7 mouse cellular contexts compared by ENCODE assay signal in the genomic region with DNA sequence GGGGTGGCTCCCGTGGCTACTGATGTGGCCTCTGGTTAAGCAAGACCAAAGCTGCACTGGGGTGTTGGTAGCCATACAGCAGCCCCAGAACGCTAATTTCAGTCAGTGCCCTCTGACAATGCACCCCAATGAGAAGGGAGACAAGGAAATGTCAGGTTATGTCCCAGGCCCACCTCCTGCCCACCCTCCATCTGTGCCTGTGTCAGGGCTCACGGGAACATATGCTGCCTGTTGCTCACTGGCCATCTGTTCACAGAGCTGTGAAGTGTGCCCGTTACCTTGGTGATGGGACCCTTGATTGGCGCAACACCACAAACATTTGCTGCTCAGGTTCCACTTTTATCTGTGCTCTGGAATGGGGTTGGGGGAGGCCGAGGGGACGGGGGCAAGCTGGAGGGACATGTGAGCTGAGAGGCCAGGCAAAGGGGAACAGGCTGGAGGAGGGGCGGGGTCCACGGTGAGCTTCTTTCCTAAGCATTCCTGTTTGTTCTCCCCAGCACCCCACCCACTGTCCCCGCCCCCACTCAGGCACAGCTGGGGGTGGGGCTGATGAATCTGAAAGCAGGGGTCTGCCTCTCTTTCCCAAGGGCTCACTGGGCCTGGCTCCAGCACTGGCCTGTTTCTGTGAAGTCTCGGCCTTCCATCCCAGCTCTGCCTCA. TPM values are rescaled to one million over a fixed set of nuclear protein-coding genes. Genes with fewer than 3 reads are reported as not detected.
A peak's percentile ranks its signal among the peaks of the same experiment; 100 is the strongest.
DNase-seq lines count a peak whose midpoint lies in the region; ATAC-seq and TF ChIP-seq lines count a peak whose summit lies in the region.

No protein-coding gene starts in this region.

- H3K27ac ChIP-seq in lung, embryonic 15.5 days, result no peak overlapping the region
- H3K27ac ChIP-seq in hindbrain, embryonic 16.5 days (ENCODE audit: low read depth, low read length), result no peak overlapping the region
- H3K27ac ChIP-seq in liver, embryonic 16.5 days (ENCODE audit: low read length), result no peak overlapping the region
- no peak overlapping the region for H3K27ac ChIP-seq in stomach, postnatal 0 days (replicated peaks)

- 11% methylated on average over 11 of the region's 11 CpGs for WGBS in lung, embryonic 15.5 days
- WGBS in hindbrain, embryonic 16.5 days, result 6% methylated on average over 11 of the region's 11 CpGs
- WGBS in liver, embryonic 16.5 days (ENCODE audit: insufficient replicate concordance), result 28% methylated on average over 11 of the region's 11 CpGs
- WGBS in stomach, postnatal 0 days, result 13% methylated on average over 11 of the region's 11 CpGs

- H3K9me3 ChIP-seq in lung, embryonic 15.5 days, result no peaks in the 10 kb centered on the region
- no peaks in the 10 kb centered on the region for H3K9me3 ChIP-seq in hindbrain, embryonic 16.5 days (ENCODE audit: control insufficient read depth, low read length)
- H3K9me3 ChIP-seq in liver, embryonic 16.5 days (replicated peaks; ENCODE audit: control insufficient read depth, low read length), result no peaks in the 10 kb centered on the region
- H3K9me3 ChIP-seq in stomach, postnatal 0 days (ENCODE audit: control insufficient read depth, low read length), result no peaks in the 10 kb centered on the region

- no peak overlapping the region for H3K4me3 ChIP-seq in lung, embryonic 15.5 days
- H3K4me3 ChIP-seq in hindbrain, embryonic 16.5 days (ENCODE audit: low read length), result no peak overlapping the region
- H3K4me3 ChIP-seq in liver, embryonic 16.5 days (ENCODE audit: low read depth, low read length), result no peak overlapping the region
- no peak overlapping the region for H3K4me3 ChIP-seq in stomach, postnatal 0 days (ENCODE audit: low read depth, low read length)

- ATAC-seq in lung, embryonic 15.5 days (ENCODE audit: borderline replicate concordance, extremely low read depth, low FRiP score, low TSS enrichment), result peak; percentile 79; the same call in 1 of the 2 replicates
- peak; percentile 93 for ATAC-seq in hindbrain, embryonic 16.5 days
- ATAC-seq in liver, embryonic 16.5 days (ENCODE audit: low read depth), result peak; percentile 55
- ATAC-seq in stomach, postnatal 0 days (ENCODE audit: low FRiP score, low TSS enrichment), result peak; percentile 56

- no peak for TF ChIP-seq EP300 in stomach, postnatal 0 days (optimal IDR thresholded peaks at IDR 0.05)

- H3K9ac ChIP-seq in lung, embryonic 15.5 days, result no peak overlapping the region
- no peak overlapping the region for H3K9ac ChIP-seq in hindbrain, embryonic 16.5 days (ENCODE audit: low read depth, low read length)
- no peak overlapping the region for H3K9ac ChIP-seq in liver, embryonic 16.5 days (ENCODE audit: low read depth, low read length)
- 0 out of 2 replicates have a peak overlapping the region, but pooled peaks have one; percentile 18 for H3K9ac ChIP-seq in stomach, postnatal 0 days (ENCODE audit: low read length)

- no peak for TF ChIP-seq CTCF in stomach, postnatal 0 days (IDR thresholded peaks at IDR 0.05; ENCODE audit: low read depth)

- H3K4me2 ChIP-seq in lung, embryonic 15.5 days, result peak overlapping the region; percentile 43
- H3K4me2 ChIP-seq in hindbrain, embryonic 16.5 days (ENCODE audit: low read length), result peak overlapping the region; percentile 20; the same call in 1 of the 2 replicates
- no peak overlapping the region for H3K4me2 ChIP-seq in liver, embryonic 16.5 days (ENCODE audit: low read depth, low read length)
- H3K4me2 ChIP-seq in stomach, postnatal 0 days (replicated peaks; ENCODE audit: low read depth), result no peak overlapping the region

- no peak for DNase-seq in lung, postnatal 36 days
- DNase-seq in embryo, embryonic 9.5 days (ENCODE audit: extremely low spot score), result peak; percentile 85
- DNase-seq in stomach, postnatal 0 days (ENCODE audit: low spot score), result peak; percentile 31
- DNase-seq in urinary bladder, postnatal 36 days (ENCODE audit: low spot score in 2 of 2), result no peak

- peaks cover 12% of the 10 kb centered on the region for H3K4me1 ChIP-seq in lung, embryonic 15.5 days
- H3K4me1 ChIP-seq in hindbrain, embryonic 16.5 days (ENCODE audit: control insufficient read depth, insufficient read depth, low read depth, low read length), result peaks cover 6% of the 10 kb centered on the region
- peaks cover 9% of the 10 kb centered on the region; the same call in 1 of the 2 replicates for H3K4me1 ChIP-seq in liver, embryonic 16.5 days (ENCODE audit: control insufficient read depth, low read depth, low read length)
- no peaks in the 10 kb centered on the region for H3K4me1 ChIP-seq in stomach, postnatal 0 days (replicated peaks; ENCODE audit: control insufficient read depth, insufficient read depth)

- no peaks in the 10 kb centered on the region for H3K27me3 ChIP-seq in lung, embryonic 15.5 days
- no peaks in the 10 kb centered on the region for H3K27me3 ChIP-seq in hindbrain, embryonic 16.5 days (replicated peaks; ENCODE audit: control insufficient read depth, insufficient read depth, low read length)
- H3K27me3 ChIP-seq in liver, embryonic 16.5 days (ENCODE audit: control insufficient read depth, insufficient read depth, low read depth, low read length), result no peaks in the 10 kb centered on the region
- H3K27me3 ChIP-seq in stomach, postnatal 0 days (ENCODE audit: control insufficient read depth, insufficient read depth, low read length), result no peaks in the 10 kb centered on the region

- no peaks in the 10 kb centered on the region for H3K36me3 ChIP-seq in lung, embryonic 15.5 days
- H3K36me3 ChIP-seq in hindbrain, embryonic 16.5 days (ENCODE audit: control insufficient read depth, insufficient read depth, low read length), result no peaks in the 10 kb centered on the region
- H3K36me3 ChIP-seq in liver, embryonic 16.5 days (ENCODE audit: control insufficient read depth, insufficient read depth), result no peaks in the 10 kb centered on the region
- H3K36me3 ChIP-seq in stomach, postnatal 0 days (ENCODE audit: control insufficient read depth, insufficient read depth, low read length), result no peaks in the 10 kb centered on the region

RNA-seq across cellular contexts. Expression of a gene that starts 44.6 kb away (rescaled TPM):
- polyA plus RNA-seq in lung, embryonic 15.5 days (2015; fragmentation: Nextera tagmentation; extraction: Ambion mirVana), result 26.1 and 26.8 TPM in 2 replicates
- 45.8 and 48.0 TPM in 2 replicates for polyA plus RNA-seq in hindbrain, embryonic 16.5 days (2015; fragmentation: Nextera tagmentation; extraction: Ambion mirVana)
- 7.8 and 8.0 TPM in 2 replicates for polyA plus RNA-seq in liver, embryonic 16.5 days (2015; fragmentation: Nextera tagmentation; extraction: Ambion mirVana)
- 10.0 and 12.1 TPM in 2 replicates for polyA plus RNA-seq in stomach, postnatal 0 days (2015; fragmentation: Nextera tagmentation; extraction: Ambion mirVana)

RNA-seq across cellular contexts. Expression of a gene that starts 59.0 kb away (rescaled TPM):
- 262 and 270 TPM in 2 replicates for polyA plus RNA-seq in lung, embryonic 15.5 days (2015; fragmentation: Nextera tagmentation; extraction: Ambion mirVana)
- 227 and 248 TPM in 2 replicates for polyA plus RNA-seq in hindbrain, embryonic 16.5 days (2015; fragmentation: Nextera tagmentation; extraction: Ambion mirVana)
- polyA plus RNA-seq in liver, embryonic 16.5 days (2015; fragmentation: Nextera tagmentation; extraction: Ambion mirVana), result 108 and 120 TPM in 2 replicates
- 221 and 222 TPM in 2 replicates for polyA plus RNA-seq in stomach, postnatal 0 days (2015; fragmentation: Nextera tagmentation; extraction: Ambion mirVana)

RNA-seq across cellular contexts. Expression of a gene that starts 59.1 kb away (rescaled TPM):
- polyA plus RNA-seq in lung, embryonic 15.5 days (2015; fragmentation: Nextera tagmentation; extraction: Ambion mirVana), result 46.5 and 48.7 TPM in 2 replicates
- 51.1 and 52.6 TPM in 2 replicates for polyA plus RNA-seq in hindbrain, embryonic 16.5 days (2015; fragmentation: Nextera tagmentation; extraction: Ambion mirVana)
- 17.1 and 17.3 TPM in 2 replicates for polyA plus RNA-seq in liver, embryonic 16.5 days (2015; fragmentation: Nextera tagmentation; extraction: Ambion mirVana)
- polyA plus RNA-seq in stomach, postnatal 0 days (2015; fragmentation: Nextera tagmentation; extraction: Ambion mirVana), result 19.0 and 20.5 TPM in 2 replicates

Comparison
In these comparisons a context has a peak if more than half of its experiments do, and no peak if none do; other contexts are left out.
1. H3K4me2 ChIP-seq: peak in lung, embryonic 15.5 days (single experiment) and hindbrain, embryonic 16.5 days (single experiment); none in liver, embryonic 16.5 days (single experiment) and stomach, postnatal 0 days (single experiment).
2. DNase-seq: peak in embryo, embryonic 9.5 days (single experiment) and stomach, postnatal 0 days (single experiment); none in lung, postnatal 36 days (single experiment) and urinary bladder, postnatal 36 days (0 of 2).
3. Peak in every context shown above with its lines, with median percentiles within 50 percentile points of each other: ATAC-seq.